Mouse (Mus musculus) midbrain, embryonic 14.5 days (tissue): ENCODE results near the gene Adtrp. TPM values are rescaled to one million over a fixed set of nuclear protein-coding genes. Genes with fewer than 3 reads are reported as not detected.

Experiments
- ATAC-seq: fragments of 200-750 bp; cut with Nextera tagmentation; 2 replicates; pipeline ENCODE4 v1.8.0; 2017; ENCODE audit warnings: moderate number of reproducible peaks, moderate library complexity; ENCODE audit not compliant: low FRiP score, low TSS enrichment
- DNase-seq: peaks from one replicate; pipeline ENCODE4 v3.0.0-alpha.2; 2015
- H3K27ac ChIP-seq: fragments of 300-500 bp; sonication (generic); replicated peaks from 2 replicates; pipeline ENCODE4 v1.5.1; 2014; ENCODE audit warnings: mild to moderate bottlenecking, low read depth, low read length, moderate library complexity
- H3K27me3 ChIP-seq: fragments of 300-500 bp; sonication (generic); 2 replicates; pipeline ENCODE4 v1.6.1; 2014; ENCODE audit warnings: low read length, control low read depth, mixed read lengths; ENCODE audit not compliant: control insufficient read depth, insufficient read depth
- H3K36me3 ChIP-seq: fragments of 300-500 bp; sonication (generic); 2 replicates; pipeline ENCODE4 v1.6.1; 2014; ENCODE audit warnings: low read length, control low read depth; ENCODE audit not compliant: control insufficient read depth, insufficient read depth
- H3K4me1 ChIP-seq: fragments of 300-500 bp; sonication (generic); 2 replicates; pipeline ENCODE4 v1.6.1; 2014; ENCODE audit warnings: mild to moderate bottlenecking, antibody characterized with exemption, low read length, control low read depth; ENCODE audit not compliant: control insufficient read depth, insufficient read depth
- H3K4me2 ChIP-seq: fragments of 300-500 bp; sonication (generic); 2 replicates; pipeline ENCODE4 v1.6.1; 2014; ENCODE audit warnings: mild to moderate bottlenecking, low read length, moderate library complexity
- H3K4me3 ChIP-seq: fragments of 300-500 bp; sonication (generic); replicated peaks from 2 replicates; pipeline ENCODE4 v1.5.1; 2014; ENCODE audit warnings: low read depth, low read length
- H3K9ac ChIP-seq: fragments of 300-500 bp; sonication (generic); replicated peaks from 2 replicates; pipeline ENCODE4 v1.6.1; 2014; ENCODE audit warnings: mild to moderate bottlenecking, low read length, moderate library complexity
- H3K9me3 ChIP-seq: fragments of 300-500 bp; sonication (generic); 2 replicates; pipeline ENCODE4 v1.6.1; 2016; ENCODE audit warnings: low read length, control low read depth, mixed read lengths; ENCODE audit not compliant: control insufficient read depth
- WGBS: fragments of 180-500 bp; shearing (Covaris S2); extraction: QIAGEN DNeasy Blood & Tissue Kit; methylation state at CpG from one replicate; pipeline ENCODE4 v1.1.7; 2014; 5-methylcytosine and 5-hydroxymethylcytosine counted together
- polyA plus RNA-seq: library from polyadenylated mRNA; unstranded; fragments of >200 nt; fragmentation: Nextera tagmentation; extraction: Ambion mirVana; gene quantifications from 2 replicates; pipeline ENCODE4 v1.2.1, GENCODE M21; 2014

Adtrp gene
- polyA plus RNA-seq, 1 experiment from 2014 or later = not detected

DNA sequence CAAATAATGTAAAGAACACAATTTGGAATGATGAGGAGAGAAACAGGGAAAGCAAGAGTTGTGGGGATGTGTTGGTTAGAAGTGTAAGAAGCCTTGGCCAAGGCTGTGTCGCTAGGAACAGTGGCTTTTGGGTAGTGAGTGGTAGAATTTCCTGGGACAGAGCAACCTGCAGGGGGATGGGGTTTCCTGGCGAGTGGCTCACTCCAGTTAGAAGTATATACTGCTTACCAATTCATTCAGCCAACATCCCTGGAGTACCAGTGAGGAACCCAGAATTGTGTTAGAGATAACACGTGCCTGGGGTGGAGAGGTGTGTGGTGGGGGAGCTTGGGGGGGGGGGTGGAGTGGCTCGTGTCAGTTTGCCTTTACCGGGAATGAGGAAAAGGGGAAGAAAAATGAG is 25.4 kb downstream of the Adtrp start:
- no peak overlapping the region for H3K27ac ChIP-seq
- H3K9me3 ChIP-seq = no peaks in the 10 kb centered on the region
- no peaks in the 10 kb centered on the region for H3K27me3 ChIP-seq
- ATAC-seq = no peak
- H3K4me2 ChIP-seq = no peak overlapping the region
- 36% methylated on average over 5 of the region's 5 CpGs for WGBS
- H3K4me1 ChIP-seq = no peaks in the 10 kb centered on the region
- no peak overlapping the region for H3K9ac ChIP-seq
- no peak overlapping the region for H3K4me3 ChIP-seq
- no peaks in the 10 kb centered on the region for H3K36me3 ChIP-seq
- no peak for DNase-seq

DNA sequence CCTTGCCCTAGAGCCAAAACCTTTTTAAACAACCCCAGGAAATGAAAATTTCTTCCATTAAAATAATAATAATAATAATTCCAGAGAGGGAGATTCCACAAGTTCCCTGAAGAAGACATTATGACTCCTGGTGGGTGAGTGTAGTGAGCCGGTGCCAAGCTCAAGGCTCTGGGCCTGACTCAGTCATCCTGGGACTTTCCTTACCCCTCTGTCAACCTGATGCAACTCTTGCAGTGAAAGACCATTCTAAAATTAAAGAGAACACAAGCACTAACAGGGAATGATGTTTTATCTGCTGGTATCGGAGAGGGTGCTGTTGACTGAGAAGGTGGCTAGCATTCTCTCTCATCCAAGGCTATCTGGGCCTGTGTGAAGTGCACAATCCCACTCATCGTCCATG is 26.5 kb downstream of the Adtrp start:
- 94% methylated on average over 3 of the region's 3 CpGs for WGBS

DNA sequence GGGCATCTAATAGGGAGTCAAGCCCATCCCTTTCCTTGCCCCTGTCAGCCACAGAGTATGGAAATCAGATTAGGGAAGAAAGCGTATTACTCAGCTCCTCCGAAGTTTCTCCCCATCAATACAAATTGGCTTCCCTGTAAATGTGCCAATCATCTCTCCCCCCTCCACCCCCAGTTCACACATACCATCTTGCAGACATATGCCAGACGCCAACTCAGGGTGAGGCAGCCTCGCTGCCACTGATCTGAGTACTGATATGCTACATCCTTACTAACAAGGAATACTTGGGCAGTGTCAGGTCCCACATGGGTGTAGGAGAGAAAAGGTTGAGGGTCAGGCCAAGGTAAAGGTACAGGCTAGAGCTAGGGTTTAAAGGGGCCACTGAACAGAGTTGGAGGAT is 27.6 kb downstream of the Adtrp start:
- ATAC-seq (no peak), DNase-seq (no peak)
- Histone ChIP-seq H3K27me3 (no peaks in the 10 kb centered on the region), H3K4me3 (no peak overlapping the region), H3K9me3 (no peaks in the 10 kb centered on the region), H3K4me1 (no peaks in the 10 kb centered on the region), H3K27ac (no peak overlapping the region), H3K9ac (no peak overlapping the region), H3K4me2 (no peak overlapping the region), H3K36me3 (no peaks in the 10 kb centered on the region)
- WGBS = 87% methylated on average over 4 of the region's 4 CpGs

More for the DNA sequence above, 26.5 kb downstream of the Adtrp start:
- no peak for ATAC-seq
- Histone ChIP-seq H3K36me3 (no peaks in the 10 kb centered on the region), H3K4me3 (no peak overlapping the region), H3K9ac (no peak overlapping the region), H3K27ac (no peak overlapping the region), H3K9me3 (no peaks in the 10 kb centered on the region), H3K4me1 (no peaks in the 10 kb centered on the region), H3K4me2 (no peak overlapping the region), H3K27me3 (no peaks in the 10 kb centered on the region)
- no peak for DNase-seq

DNA sequence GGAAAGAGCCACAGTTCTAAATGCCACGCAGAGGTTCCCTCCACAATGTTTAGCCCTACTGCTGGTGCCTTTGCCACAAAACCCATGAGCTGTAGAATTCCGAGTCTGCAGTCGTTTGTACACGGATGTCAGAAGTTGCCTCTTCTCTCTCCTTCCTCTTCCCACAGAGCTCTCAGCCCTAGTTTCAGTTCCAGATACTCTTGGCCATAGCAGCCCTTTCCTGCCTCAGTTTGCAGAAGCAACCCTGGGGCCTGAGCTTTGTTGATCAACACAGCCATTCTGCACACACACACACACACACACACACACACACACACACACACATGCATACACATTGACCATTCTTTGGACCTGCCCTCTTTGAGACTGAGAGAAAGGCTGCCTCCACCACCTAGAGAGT is 28.0 kb downstream of the Adtrp start:
- no peak overlapping the region for H3K27ac ChIP-seq
- H3K27me3 ChIP-seq = no peaks in the 10 kb centered on the region
- WGBS = 91% methylated on average over 4 of the region's 4 CpGs
- ATAC-seq (no peak), DNase-seq (no peak)
- H3K4me1 ChIP-seq = no peaks in the 10 kb centered on the region
- no peak overlapping the region for H3K4me2 ChIP-seq
- H3K4me3 ChIP-seq = no peak overlapping the region
- H3K9me3 ChIP-seq = no peaks in the 10 kb centered on the region
- no peaks in the 10 kb centered on the region for H3K36me3 ChIP-seq
- H3K9ac ChIP-seq = no peak overlapping the region

DNA sequence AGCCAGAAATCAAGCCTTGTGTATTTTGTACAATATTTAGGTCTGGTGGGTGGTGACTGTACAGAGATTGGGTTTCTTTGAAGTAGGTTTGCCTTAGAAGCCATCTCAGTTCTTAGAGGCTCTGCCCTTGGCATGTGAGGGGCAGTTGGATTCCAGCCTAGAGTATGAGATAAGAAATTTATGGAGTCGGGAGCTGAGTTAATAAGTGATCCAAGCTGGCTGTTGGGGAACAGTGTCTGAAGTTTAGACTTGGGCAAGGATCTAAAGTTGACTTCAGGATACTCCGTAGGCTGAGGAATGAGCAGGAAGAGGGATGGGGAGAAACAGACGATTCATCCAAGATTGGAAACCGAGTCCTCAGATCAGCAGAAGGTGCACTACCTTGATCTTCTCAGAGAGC is 29.9 kb downstream of the Adtrp start:
- no peaks in the 10 kb centered on the region for H3K9me3 ChIP-seq
- ATAC-seq = no peak
- no peak for DNase-seq

DNA sequence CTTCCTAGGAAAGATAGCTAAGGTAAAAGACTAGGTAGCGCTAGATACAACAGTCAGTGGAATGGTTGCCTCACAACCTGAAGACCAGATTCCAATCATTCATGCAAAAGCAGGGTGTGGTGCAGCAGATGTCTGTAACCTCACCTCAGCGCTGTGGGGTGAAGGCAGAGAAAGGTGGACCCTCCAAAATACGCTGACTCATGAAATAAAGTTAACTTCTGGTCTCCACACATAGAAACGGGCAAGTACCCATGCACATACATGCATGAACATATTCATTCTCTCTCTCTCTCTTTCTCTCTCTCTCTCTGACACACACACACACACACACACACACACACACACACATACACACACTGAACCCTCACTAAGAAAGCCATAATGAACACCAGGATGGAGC is 30.8 kb downstream of the Adtrp start:
- no peak overlapping the region for H3K4me3 ChIP-seq
- H3K27me3 ChIP-seq = no peaks in the 10 kb centered on the region
- H3K4me1 ChIP-seq = no peaks in the 10 kb centered on the region
- WGBS = 92% methylated on average over 4 of the region's 4 CpGs
- DNase-seq = no peak
- no peak for ATAC-seq
- H3K4me2 ChIP-seq = no peak overlapping the region
- no peaks in the 10 kb centered on the region for H3K9me3 ChIP-seq
- H3K9ac ChIP-seq = no peak overlapping the region
- H3K27ac ChIP-seq = no peak overlapping the region
- no peaks in the 10 kb centered on the region for H3K36me3 ChIP-seq

More for the DNA sequence above, 29.9 kb downstream of the Adtrp start:
- 95% methylated on average over 4 of the region's 4 CpGs for WGBS
- Histone ChIP-seq H3K4me1 (no peaks in the 10 kb centered on the region), H3K4me3 (no peak overlapping the region), H3K36me3 (no peaks in the 10 kb centered on the region), H3K27me3 (no peaks in the 10 kb centered on the region), H3K27ac (no peak overlapping the region), H3K9ac (no peak overlapping the region), H3K4me2 (no peak overlapping the region)

DNA sequence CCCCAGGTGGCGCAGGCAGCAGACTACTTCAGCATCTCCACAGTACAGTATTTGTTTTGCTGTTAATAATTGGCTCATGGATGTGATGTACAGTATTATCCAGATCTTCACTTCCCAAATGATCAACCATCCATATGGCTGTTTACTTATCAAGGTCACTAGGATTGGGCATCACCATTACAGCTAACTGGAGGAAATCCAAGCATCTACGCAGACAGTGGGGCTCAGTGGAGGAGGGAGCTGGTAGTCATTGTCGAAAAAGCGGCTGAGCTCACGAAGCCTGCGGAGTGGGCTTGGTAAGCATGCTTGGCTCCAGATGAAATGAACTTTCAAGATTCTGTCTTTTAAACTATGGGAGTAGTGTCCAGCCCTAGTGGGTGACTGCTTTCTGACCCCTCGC is 36.7 kb downstream of the Adtrp start:
- ATAC-seq (no peak), DNase-seq (no peak)
- Histone ChIP-seq H3K4me2 (no peak overlapping the region), H3K4me3 (no peak overlapping the region), H3K9ac (no peak overlapping the region), H3K36me3 (no peaks in the 10 kb centered on the region), H3K27me3 (no peaks in the 10 kb centered on the region), H3K9me3 (no peaks in the 10 kb centered on the region), H3K27ac (no peak overlapping the region), H3K4me1 (no peaks in the 10 kb centered on the region)
- 84% methylated on average over 7 of the region's 7 CpGs for WGBS

DNA sequence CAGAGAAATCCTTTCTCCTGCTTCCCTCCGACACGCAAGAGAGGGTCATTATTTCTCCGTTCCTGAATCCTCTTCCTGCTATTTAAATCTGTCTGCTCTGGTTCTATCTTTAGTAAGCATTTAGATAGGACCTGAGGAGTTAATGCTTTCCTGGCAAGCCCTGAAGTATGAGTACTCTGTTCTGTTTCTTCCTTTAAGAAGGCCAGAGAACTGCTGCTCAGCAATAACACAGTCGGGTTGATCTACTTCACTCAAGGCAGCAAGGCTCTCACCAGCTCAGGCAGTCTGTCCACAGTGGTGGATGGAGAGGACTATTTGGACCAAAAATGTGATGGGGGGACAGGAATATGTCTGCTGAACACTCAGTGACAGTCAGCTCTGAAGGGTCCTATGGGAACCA is 39.7 kb downstream of the Adtrp start:
- no peak overlapping the region for H3K27ac ChIP-seq
- no peak for ATAC-seq
- no peak for DNase-seq
- H3K36me3 ChIP-seq = no peaks in the 10 kb centered on the region
- H3K27me3 ChIP-seq = no peaks in the 10 kb centered on the region
- H3K4me3 ChIP-seq = no peak overlapping the region
- H3K9ac ChIP-seq = no peak overlapping the region
- no peaks in the 10 kb centered on the region for H3K9me3 ChIP-seq
- H3K4me2 ChIP-seq = no peak overlapping the region
- WGBS = 32% methylated on average over 4 of the region's 4 CpGs
- H3K4me1 ChIP-seq = no peaks in the 10 kb centered on the region

DNA sequence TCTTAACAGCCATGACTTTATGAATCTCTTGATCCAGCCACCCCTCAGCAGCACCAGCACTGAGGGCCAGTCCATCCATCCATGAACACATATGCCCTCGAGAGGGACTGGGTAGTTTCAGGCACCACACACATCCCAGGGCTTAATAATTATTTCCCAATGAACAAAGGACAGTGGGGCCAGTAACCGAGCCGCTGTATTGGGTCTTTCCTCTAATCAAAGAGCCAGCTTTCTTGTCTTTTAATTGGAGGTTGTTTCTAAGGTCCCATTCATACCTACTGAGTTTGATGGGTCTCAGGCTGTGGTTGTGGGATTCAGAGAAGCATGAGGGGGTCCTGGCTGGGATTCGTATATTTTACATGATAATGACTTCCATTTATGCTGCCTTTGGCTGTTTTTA is 40.2 kb downstream of the Adtrp start:
- DNase-seq (peak; percentile 41), ATAC-seq (0 out of 2 replicates have a peak, but pooled peaks have one; percentile 20)
- 27% methylated on average over 4 of the region's 4 CpGs for WGBS
- H3K27ac ChIP-seq = no peak overlapping the region
- H3K4me2 ChIP-seq = no peak overlapping the region
- H3K36me3 ChIP-seq = no peaks in the 10 kb centered on the region
- H3K9ac ChIP-seq = no peak overlapping the region
- H3K27me3 ChIP-seq = no peaks in the 10 kb centered on the region
- H3K4me3 ChIP-seq = no peak overlapping the region
- H3K9me3 ChIP-seq = no peaks in the 10 kb centered on the region
- H3K4me1 ChIP-seq = no peaks in the 10 kb centered on the region; the same call in 1 of the 2 replicates
